In genomic region chr6:94154854-94155601, GRCm38 (mm10) we compare ENCODE assay signal across 28 mouse cellular contexts.
DNase-seq lines count a peak whose midpoint lies in the region; ATAC-seq and TF ChIP-seq lines count a peak whose summit lies in the region.
"Had no signal": no experiment of that assay in that cellular context is flagged by ENCODE, and none has a peak within 500 bp of the region (broad histone marks: within the 10 kb centered on the region; RNA-seq: fewer than 3 reads in every experiment).

No protein-coding gene starts in this region.

- H3K27me3 ChIP-seq in kidney, embryonic 16.5 days (ENCODE audit: insufficient read depth, low read length): no peaks in the 10 kb centered on the region
- no peaks in the 10 kb centered on the region for H3K27me3 ChIP-seq in stomach, embryonic 16.5 days (ENCODE audit: control insufficient read depth, insufficient read depth, low read length)
- no peaks in the 10 kb centered on the region for H3K27me3 ChIP-seq in stomach, postnatal 0 days (ENCODE audit: control insufficient read depth, insufficient read depth, low read length)
- no peaks in the 10 kb centered on the region for H3K27me3 ChIP-seq in intestine, embryonic 16.5 days (replicated peaks; ENCODE audit: control insufficient read depth, insufficient read depth, low read length)
- H3K27me3 ChIP-seq: CH12.LX; embryonic facial prominence, embryonic 12.5 days; hindbrain, embryonic 15.5 days; limb, embryonic 15.5 days; midbrain, embryonic 12.5 days; neural tube, embryonic 15.5 days had no signal

- intact Hi-C loops in left cerebral cortex, postnatal 10 days (cut with DNase I): no loop called here

- no peak overlapping the region for H3K9ac ChIP-seq in kidney, embryonic 16.5 days (replicated peaks; ENCODE audit: low read length)
- H3K9ac ChIP-seq in stomach, embryonic 16.5 days (ENCODE audit: low read length): no peak overlapping the region
- no peak overlapping the region for H3K9ac ChIP-seq in stomach, postnatal 0 days (ENCODE audit: low read length)
- no peak overlapping the region for H3K9ac ChIP-seq in intestine, embryonic 16.5 days (ENCODE audit: low read depth, low read length)
- H3K9ac ChIP-seq: embryonic facial prominence, embryonic 12.5 days; forebrain, postnatal 0 days; hindbrain, embryonic 15.5 days; limb, embryonic 15.5 days; midbrain, embryonic 12.5 days; neural tube, embryonic 15.5 days had no signal

- peaks cover 12% of the 10 kb centered on the region for H3K4me1 ChIP-seq in kidney, embryonic 16.5 days (ENCODE audit: insufficient read depth, low read length)
- H3K4me1 ChIP-seq in stomach, embryonic 16.5 days (ENCODE audit: control insufficient read depth, insufficient read depth, low read length): peaks cover 20% of the 10 kb centered on the region; the same call in 1 of the 2 replicates
- H3K4me1 ChIP-seq in stomach, postnatal 0 days (replicated peaks; ENCODE audit: control insufficient read depth, insufficient read depth): no peaks in the 10 kb centered on the region
- peaks cover 42% of the 10 kb centered on the region for H3K4me1 ChIP-seq in intestine, embryonic 16.5 days (ENCODE audit: control insufficient read depth, insufficient read depth, low read length)

- TF ChIP-seq EP300 in stomach, postnatal 0 days (optimal IDR thresholded peaks at IDR 0.05): no peak

- no peak for ATAC-seq in kidney, embryonic 16.5 days (ENCODE audit: low FRiP score, low TSS enrichment)
- no peak for ATAC-seq in stomach, embryonic 16.5 days (ENCODE audit: insufficient read depth, low FRiP score)
- no peak for ATAC-seq in stomach, postnatal 0 days (ENCODE audit: low FRiP score, low TSS enrichment)
- ATAC-seq in intestine, embryonic 16.5 days: peak; percentile 92
- ATAC-seq: forebrain, postnatal 0 days had no signal

- no peak overlapping the region for H3K4me2 ChIP-seq in kidney, embryonic 16.5 days (replicated peaks; ENCODE audit: low read depth, low read length)
- no peak overlapping the region for H3K4me2 ChIP-seq in stomach, embryonic 16.5 days (ENCODE audit: low read depth, low read length)
- H3K4me2 ChIP-seq in stomach, postnatal 0 days (replicated peaks; ENCODE audit: low read depth): no peak overlapping the region
- 0 out of 2 replicates have a peak overlapping the region, but pooled peaks have one; percentile 8 for H3K4me2 ChIP-seq in intestine, embryonic 16.5 days (ENCODE audit: low read depth, low read length)
- H3K4me2 ChIP-seq: embryonic facial prominence, embryonic 12.5 days; hindbrain, embryonic 15.5 days; limb, embryonic 15.5 days; midbrain, embryonic 12.5 days; neural tube, embryonic 15.5 days had no signal

- no peak overlapping the region for H3K27ac ChIP-seq in kidney, embryonic 16.5 days (ENCODE audit: low read length)
- H3K27ac ChIP-seq in stomach, embryonic 16.5 days (ENCODE audit: low read length): peak overlapping the region; percentile 62; the same call in 1 of the 2 replicates
- H3K27ac ChIP-seq in stomach, postnatal 0 days (replicated peaks): no peak overlapping the region
- H3K27ac ChIP-seq in intestine, embryonic 16.5 days (ENCODE audit: low read length): peak overlapping the region; percentile 69
- H3K27ac ChIP-seq: embryonic facial prominence, embryonic 12.5 days; hindbrain, embryonic 15.5 days; left cerebral cortex, adult 2 months; limb, embryonic 15.5 days; midbrain, embryonic 12.5 days; neural tube, embryonic 15.5 days had no signal

- H3K9me3 ChIP-seq in kidney, embryonic 16.5 days (ENCODE audit: low read length): no peaks in the 10 kb centered on the region
- no peaks in the 10 kb centered on the region for H3K9me3 ChIP-seq in stomach, embryonic 16.5 days (replicated peaks; ENCODE audit: control insufficient read depth, low read length)
- H3K9me3 ChIP-seq in stomach, postnatal 0 days (ENCODE audit: control insufficient read depth, low read length): no peaks in the 10 kb centered on the region
- H3K9me3 ChIP-seq in intestine, embryonic 16.5 days (ENCODE audit: control insufficient read depth, low read length): no peaks in the 10 kb centered on the region
- H3K9me3 ChIP-seq: embryonic facial prominence, embryonic 12.5 days; hindbrain, embryonic 15.5 days; limb, embryonic 15.5 days; midbrain, embryonic 12.5 days; neural tube, embryonic 15.5 days had no signal

- peak; percentile 16 for DNase-seq in kidney, postnatal 14 days
- DNase-seq in stomach, postnatal 0 days (ENCODE audit: low spot score): no peak
- DNase-seq in left cerebral cortex, postnatal 10 days (ENCODE audit: extremely low spot score in 1 of 2, low spot score in 2 of 2): no peak
- no peak for DNase-seq in gastrocnemius, postnatal 4 days (ENCODE audit: low spot score in 2 of 2)
- DNase-seq: adrenal gland, postnatal 10 days; B cell, adult 2 months; cerebellum, adult 2 months; cerebellum, postnatal 25 days; forebrain, postnatal 0 days; gastrocnemius, postnatal 25 days; kidney, adult 11 months; kidney, postnatal 10 days; left cerebral cortex, postnatal 4 days; lung, postnatal 10 days; right cerebral cortex, adult 18-20 months; right cerebral cortex, postnatal 4 days; thymus, postnatal 14 days had no signal

- 76% methylated on average over 3 of the region's 3 CpGs for WGBS in kidney, embryonic 16.5 days
- 52% methylated on average over 3 of the region's 3 CpGs for WGBS in stomach, embryonic 16.5 days
- 48% methylated on average over 3 of the region's 3 CpGs for WGBS in stomach, postnatal 0 days
- 46% methylated on average over 3 of the region's 3 CpGs for WGBS in intestine, embryonic 16.5 days

- H3K36me3 ChIP-seq in kidney, embryonic 16.5 days (ENCODE audit: insufficient read depth, low read length): no peaks in the 10 kb centered on the region
- no peaks in the 10 kb centered on the region for H3K36me3 ChIP-seq in stomach, embryonic 16.5 days (ENCODE audit: control insufficient read depth, insufficient read depth, low read length)
- no peaks in the 10 kb centered on the region for H3K36me3 ChIP-seq in stomach, postnatal 0 days (ENCODE audit: control insufficient read depth, insufficient read depth, low read length)
- no peaks in the 10 kb centered on the region for H3K36me3 ChIP-seq in intestine, embryonic 16.5 days (ENCODE audit: control insufficient read depth, insufficient read depth, low read length)
- H3K36me3 ChIP-seq: embryonic facial prominence, embryonic 12.5 days; G1E; hindbrain, embryonic 15.5 days; limb, embryonic 15.5 days; midbrain, embryonic 12.5 days; neural tube, embryonic 15.5 days had no signal

- no peak overlapping the region for H3K4me3 ChIP-seq in kidney, embryonic 16.5 days (ENCODE audit: low read length)
- no peak overlapping the region for H3K4me3 ChIP-seq in stomach, embryonic 16.5 days (replicated peaks; ENCODE audit: low read length)
- no peak overlapping the region for H3K4me3 ChIP-seq in stomach, postnatal 0 days (ENCODE audit: low read depth, low read length)
- no peak overlapping the region for H3K4me3 ChIP-seq in intestine, embryonic 16.5 days (ENCODE audit: low read length)
- H3K4me3 ChIP-seq: embryonic facial prominence, embryonic 12.5 days; hindbrain, embryonic 15.5 days; left cerebral cortex, adult 2 months; limb, embryonic 15.5 days; midbrain, embryonic 12.5 days; neural tube, embryonic 15.5 days had no signal

- no peak for TF ChIP-seq CTCF in stomach, postnatal 0 days (IDR thresholded peaks at IDR 0.05; ENCODE audit: low read depth)

Comparison
In these comparisons a context has a peak if more than half of its experiments do, and no peak if none do; other contexts are left out.
1. H3K27ac ChIP-seq: peak in stomach, embryonic 16.5 days (single experiment) and intestine, embryonic 16.5 days (single experiment); none in kidney, embryonic 16.5 days (single experiment) and stomach, postnatal 0 days (single experiment).